Mouse (Mus musculus) lung, adult 2 months (tissue): ENCODE measurements around the gene Tpm3. TPM values are rescaled to one million over a fixed set of nuclear protein-coding genes. Genes with fewer than 3 reads are reported as not detected.
A peak's percentile ranks its signal among the peaks of the same experiment; 100 is the strongest.

ENCODE experiments used
- DNase-seq: peaks from one replicate; pipeline ENCODE4 v3.0.0; 2022
- H3K4me1 ChIP-seq: fragments of 200-500 bp; 2 replicates; pipeline ENCODE4 v1.6.1; 2011; ENCODE audit warnings: low read length; ENCODE audit not compliant: control insufficient read depth, insufficient read depth
- H3K4me3 ChIP-seq: fragments of 200-500 bp; replicated peaks from 2 replicates; pipeline ENCODE3; 2011; ENCODE audit warnings: low read depth, mild to moderate bottlenecking, control low read depth, low read length; ENCODE audit errors: extremely low read depth
- CTCF ChIP-seq: fragments of 200-500 bp; IDR thresholded peaks from 2 replicates; pipeline ENCODE4 v1.5.1; 2011; ENCODE audit warnings: mild to moderate bottlenecking, low read length, control low read depth; ENCODE audit not compliant: insufficient read depth
- POLR2A ChIP-seq: fragments of 200-500 bp; IDR thresholded peaks from 2 replicates; pipeline ENCODE4 v1.6.1; 2011; ENCODE audit warnings: low read depth, mild to moderate bottlenecking, control low read depth, low read length, borderline replicate concordance; ENCODE audit errors: extremely low read depth
- WGBS: fragments of 180-500 bp; shearing (Covaris S2); methylation state at CpG from one replicate; pipeline ENCODE4 v1.1.7; 2018; 5-methylcytosine and 5-hydroxymethylcytosine counted together
- polyA plus RNA-seq: library from polyadenylated mRNA; depleted of rRNA; stranded (reverse); fragments of >200 nt; gene quantifications from 2 replicates; pipeline ENCODE4 v1.2.3, GENCODE M21; 2012

The Tpm3 gene
- polyA plus RNA-seq, 1 experiment, result 219 TPM

DNA sequence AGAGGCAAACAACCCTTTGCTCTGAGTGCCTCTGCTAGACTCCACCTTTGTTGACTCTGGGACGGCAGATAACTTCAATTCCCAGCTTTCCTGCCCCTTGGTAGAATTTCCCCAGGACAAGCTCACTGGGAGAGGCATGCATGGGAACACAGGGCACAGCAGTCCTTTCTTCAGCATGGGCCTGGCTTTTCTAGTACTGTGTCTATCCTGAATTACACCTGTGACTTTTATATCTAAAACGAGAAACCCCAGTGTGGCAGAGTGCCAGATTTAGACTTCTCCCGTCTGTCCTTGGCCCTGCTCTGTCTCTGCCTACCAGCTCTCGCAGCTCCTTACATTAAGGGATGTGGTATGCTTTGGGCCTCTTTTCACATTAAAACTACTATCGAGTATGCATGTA is 10.6 kb downstream of the Tpm3 start:
- peaks cover 48% of the 10 kb centered on the region for H3K4me1 ChIP-seq
- WGBS, result 26% methylated on average over 5 of the region's 5 CpGs
- no peak overlapping the region for H3K4me3 ChIP-seq
- peak; percentile 57 for DNase-seq
- TF ChIP-seq CTCF (no peak), POLR2A (no peak)

DNA sequence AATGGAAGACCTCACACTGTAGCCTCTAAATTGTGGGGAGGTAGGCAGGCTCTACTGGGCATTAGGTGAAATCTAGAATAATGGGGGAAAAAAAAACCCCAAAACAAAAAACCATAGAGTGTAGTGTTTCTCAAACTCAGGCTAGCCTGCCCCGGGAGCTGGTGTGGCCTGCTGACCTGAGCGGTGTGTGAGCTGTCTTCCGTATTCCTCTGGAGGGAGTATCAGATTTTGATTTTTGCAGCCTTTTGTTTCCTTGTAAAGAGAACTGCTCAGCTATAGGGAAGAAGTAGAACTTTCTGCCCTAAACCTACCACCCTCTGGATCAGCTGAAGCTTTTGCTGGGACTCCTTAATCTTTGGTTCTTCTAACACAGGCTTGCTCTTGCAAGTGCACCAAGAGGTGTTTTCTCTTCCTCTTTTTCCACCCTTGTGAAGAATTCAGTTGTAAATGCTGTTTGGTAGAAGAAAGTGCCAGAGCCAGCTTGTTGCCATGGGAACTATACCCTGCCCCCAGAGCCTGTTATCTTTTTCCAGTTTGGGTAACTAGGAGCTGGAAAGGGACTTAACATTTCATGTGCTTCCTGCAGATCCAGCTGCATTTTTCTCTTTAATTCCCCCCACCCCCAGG is 11.4 kb downstream of the Tpm3 start:
- H3K4me3 ChIP-seq, result no peak overlapping the region
- DNase-seq, result no peak
- WGBS, result 22% methylated on average over 3 of the region's 3 CpGs
- no peak for TF ChIP-seq CTCF
- no peak for TF ChIP-seq POLR2A
- peaks cover 46% of the 10 kb centered on the region for H3K4me1 ChIP-seq

DNA sequence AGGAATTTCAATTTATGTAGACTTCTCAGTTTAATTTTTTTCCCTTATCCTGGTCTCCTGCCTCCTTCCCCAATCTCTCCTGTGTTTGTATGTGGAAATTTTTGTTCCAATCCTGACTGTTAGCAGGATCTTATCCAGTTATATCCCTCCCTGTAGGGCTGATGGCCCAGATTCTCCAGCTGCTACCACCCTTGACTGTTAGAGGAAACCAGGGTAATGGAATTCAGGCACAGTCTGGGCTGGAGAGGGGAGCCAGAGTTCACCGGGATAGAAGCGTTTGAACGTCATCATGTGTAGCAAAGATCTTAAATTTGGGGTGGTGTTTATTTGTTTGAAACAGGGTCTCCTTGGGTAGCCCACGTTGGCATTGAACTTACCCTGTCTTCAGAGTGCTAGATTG is 12.3 kb downstream of the Tpm3 start:
- H3K4me3 ChIP-seq, result no peak overlapping the region

DNA sequence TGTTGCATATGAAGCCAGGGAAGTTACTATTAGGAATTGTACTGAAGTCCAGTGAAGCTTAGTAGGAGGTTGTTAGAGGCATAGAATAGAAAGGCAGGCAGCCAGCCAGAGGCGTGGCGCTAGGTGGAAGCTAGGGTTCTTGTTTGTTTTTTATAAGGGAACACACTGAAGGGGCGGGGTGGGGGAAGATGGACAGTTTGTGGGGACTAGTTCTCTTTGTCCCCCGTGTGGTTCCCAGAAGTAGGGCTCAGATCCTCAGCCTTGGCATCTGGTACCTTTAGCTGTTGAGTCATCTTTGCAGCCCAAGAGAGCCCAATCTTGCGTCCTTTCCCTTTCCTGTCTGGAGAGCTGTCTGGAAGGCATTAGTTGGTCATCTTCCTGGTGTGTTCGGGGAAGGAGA is 12.8 kb downstream of the Tpm3 start:
- H3K4me1 ChIP-seq, result peaks cover 44% of the 10 kb centered on the region
- TF ChIP-seq CTCF (no peak), POLR2A (no peak)
- H3K4me3 ChIP-seq, result no peak overlapping the region
- peak; percentile 40 for DNase-seq
- 19% methylated on average over 6 of the region's 6 CpGs for WGBS

More for the DNA sequence above, 12.3 kb downstream of the Tpm3 start:
- WGBS, result 19% methylated on average over 4 of the region's 4 CpGs
- no peak for DNase-seq
- no peak for TF ChIP-seq CTCF
- TF ChIP-seq POLR2A, result no peak
- peaks cover 44% of the 10 kb centered on the region for H3K4me1 ChIP-seq

DNA sequence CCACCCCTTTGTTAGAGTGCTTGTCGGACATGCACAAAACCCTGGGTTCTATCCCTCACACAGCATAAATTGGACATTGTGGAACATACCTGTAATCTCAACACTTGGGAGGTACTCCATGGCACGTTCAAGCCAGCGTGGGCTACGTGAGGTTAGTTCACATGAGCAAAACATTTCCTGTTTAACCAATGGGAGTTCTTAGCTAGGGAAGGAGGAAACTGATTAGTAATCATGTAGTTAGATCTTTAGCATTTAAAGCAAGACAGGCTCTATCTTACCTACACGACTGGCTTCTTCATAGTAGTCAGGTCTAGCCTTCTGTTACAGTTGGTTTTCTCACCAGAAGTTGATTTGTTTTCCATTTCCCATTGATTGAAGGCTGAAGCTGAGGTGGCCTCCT is 13.6 kb downstream of the Tpm3 start:
- peaks cover 46% of the 10 kb centered on the region for H3K4me1 ChIP-seq
- WGBS, result 29% methylated on average over 5 of the region's 5 CpGs
- TF ChIP-seq POLR2A (no peak), CTCF (no peak)
- no peak overlapping the region for H3K4me3 ChIP-seq
- no peak for DNase-seq

DNA sequence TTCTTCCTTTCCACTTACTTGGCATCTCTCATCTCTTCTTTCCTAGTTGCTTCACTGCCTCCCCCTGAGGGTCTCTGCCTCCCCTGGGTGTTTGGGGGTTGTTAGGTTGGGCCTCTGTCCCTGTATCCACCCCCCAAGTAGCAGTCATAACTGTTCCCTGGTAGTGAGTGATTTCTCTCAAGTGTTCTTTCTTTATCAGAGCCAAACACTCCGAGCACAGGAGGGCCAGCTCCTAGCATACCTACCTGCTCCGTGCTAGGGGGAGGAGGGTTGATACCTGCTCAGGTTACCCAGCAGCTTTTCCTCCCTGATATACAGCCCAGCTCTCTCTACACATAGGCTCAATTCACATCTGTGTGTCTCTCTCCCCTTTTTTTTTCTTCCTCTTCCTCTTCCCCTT is 16.2 kb downstream of the Tpm3 start:
- DNase-seq, result peak; percentile 42
- TF ChIP-seq CTCF, result no peak
- no peak for TF ChIP-seq POLR2A
- 71% methylated on average over 2 of the region's 2 CpGs for WGBS
- peaks cover 31% of the 10 kb centered on the region for H3K4me1 ChIP-seq
- H3K4me3 ChIP-seq, result no peak overlapping the region

DNA sequence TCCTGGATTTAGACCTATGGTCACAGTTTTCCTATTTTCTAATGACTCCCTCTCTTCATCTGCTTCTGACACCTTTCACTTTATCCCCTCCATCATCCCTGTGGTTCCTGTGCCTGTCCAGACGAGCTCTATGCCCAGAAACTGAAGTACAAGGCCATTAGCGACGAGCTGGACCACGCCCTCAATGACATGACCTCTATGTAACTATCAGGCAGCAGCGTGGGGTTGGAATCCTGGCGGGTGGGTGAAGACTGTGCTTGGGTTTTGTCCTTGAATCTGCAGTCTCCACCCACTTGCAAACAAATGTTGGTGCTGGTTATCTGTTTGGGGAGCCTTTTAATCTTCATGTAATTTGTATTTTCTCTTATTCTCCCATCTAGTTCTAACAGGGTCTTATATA is 18.4 kb downstream of the Tpm3 start:
- 54% methylated on average over 6 of the region's 6 CpGs for WGBS
- Histone ChIP-seq H3K4me1 (peaks cover 12% of the 10 kb centered on the region), H3K4me3 (no peak overlapping the region)
- DNase-seq, result no peak
- TF ChIP-seq CTCF (no peak), POLR2A (no peak)

DNA sequence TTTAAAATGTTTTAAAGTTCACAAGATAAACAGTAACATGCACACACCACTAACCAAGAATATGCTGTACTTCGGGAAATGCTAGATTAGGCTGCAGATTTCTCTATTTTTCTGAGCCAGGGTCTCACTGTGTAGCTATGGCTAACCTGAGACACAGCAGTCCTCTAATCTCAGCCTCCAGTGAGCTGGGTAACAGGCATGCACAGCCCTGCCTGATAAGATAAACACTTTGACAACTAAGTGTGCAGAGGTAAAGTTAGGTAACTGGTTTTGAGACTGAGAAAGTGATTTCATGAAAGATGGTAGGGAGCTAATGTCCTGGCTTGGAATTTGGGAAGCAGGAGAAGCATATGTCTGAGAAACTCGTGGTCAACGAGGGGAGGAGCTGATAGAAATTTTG is 22.0 kb downstream of the Tpm3 start:
- DNase-seq, result no peak
- peaks cover 5% of the 10 kb centered on the region for H3K4me1 ChIP-seq
- H3K4me3 ChIP-seq, result no peak overlapping the region
- TF ChIP-seq POLR2A, result no peak
- TF ChIP-seq CTCF, result no peak
- WGBS, result 82% methylated on average over 3 of the region's 3 CpGs

DNA sequence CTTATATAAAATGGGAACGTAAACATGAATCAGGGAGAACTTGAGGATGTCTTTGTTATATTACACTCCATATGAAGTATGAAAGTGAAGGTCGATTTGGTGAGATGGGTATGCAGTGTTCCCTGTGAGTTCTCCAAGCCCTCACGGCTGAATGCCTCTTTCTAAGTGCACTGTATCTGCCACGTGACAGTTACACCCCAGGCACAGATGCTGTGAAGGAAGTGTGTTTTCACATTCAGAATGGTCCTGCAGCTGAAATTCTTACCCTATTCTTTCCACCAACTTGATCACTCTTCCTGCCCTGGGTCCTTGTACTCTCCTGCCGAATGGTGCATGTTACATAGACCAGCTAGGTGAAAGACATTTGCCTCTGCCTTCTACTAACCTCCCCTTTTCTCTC is 25.5 kb downstream of the Tpm3 start:
- DNase-seq, result no peak
- Histone ChIP-seq H3K4me1 (peaks cover 2% of the 10 kb centered on the region), H3K4me3 (no peak overlapping the region)
- TF ChIP-seq CTCF (no peak), POLR2A (no peak)
- 69% methylated on average over 5 of the region's 5 CpGs for WGBS

DNA sequence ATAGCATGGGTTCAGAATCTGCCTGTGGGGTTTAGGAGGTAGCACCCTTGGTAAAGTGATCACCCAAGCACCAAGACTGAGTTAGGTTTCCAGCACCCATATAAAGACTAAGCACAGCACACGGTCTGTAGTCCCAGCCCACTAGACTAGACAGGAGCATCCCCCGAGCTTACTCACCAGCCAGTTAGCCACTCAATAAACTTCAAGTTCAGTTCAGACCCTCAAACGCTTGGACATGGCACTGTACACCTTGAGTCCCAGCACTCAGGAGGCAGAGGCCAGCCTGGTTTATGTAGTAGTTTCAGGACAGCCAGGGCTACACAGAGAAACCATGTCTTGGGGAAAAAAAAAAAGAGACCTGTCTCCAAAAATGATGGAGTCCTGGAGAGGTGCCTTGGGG is 28.6 kb downstream of the Tpm3 start:
- DNase-seq, result no peak
- TF ChIP-seq CTCF (no peak), POLR2A (no peak)
- H3K4me1 ChIP-seq, result no peaks in the 10 kb centered on the region
- no peak overlapping the region for H3K4me3 ChIP-seq
- 77% methylated on average over 3 of the region's 3 CpGs for WGBS

DNA sequence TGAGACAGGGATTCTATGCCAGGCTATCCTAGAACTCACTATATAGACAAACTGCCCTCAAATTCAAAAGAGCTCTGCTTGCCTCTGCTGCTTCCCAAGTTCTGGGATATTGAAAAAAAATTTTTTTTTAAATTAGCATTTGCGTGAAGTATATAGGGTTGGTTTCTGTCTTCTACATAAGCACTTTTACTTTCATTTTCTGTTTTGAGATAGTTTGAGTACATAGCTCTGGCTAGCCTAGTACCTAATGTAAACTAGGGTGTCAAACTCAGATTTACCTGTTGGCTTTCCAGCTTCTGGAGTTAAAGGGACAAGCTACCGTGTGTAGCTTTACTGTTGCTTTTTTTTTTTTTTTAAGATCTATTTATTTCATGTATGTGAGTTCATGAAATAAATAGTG is 29.2 kb downstream of the Tpm3 start:
- 69% methylated on average over 2 of the region's 2 CpGs for WGBS

More for the DNA sequence above, 29.2 kb downstream of the Tpm3 start:
- TF ChIP-seq CTCF (no peak), POLR2A (no peak)
- no peaks in the 10 kb centered on the region for H3K4me1 ChIP-seq
- no peak overlapping the region for H3K4me3 ChIP-seq
- no peak for DNase-seq
